Mouse (Mus musculus) right cerebral cortex, postnatal 14 days (tissue): ENCODE measurements around the gene Blcap.

Experiments used
- DNase-seq: peaks from one replicate; pipeline ENCODE4 v3.0.0; 2022

Blcap gene

DNA sequence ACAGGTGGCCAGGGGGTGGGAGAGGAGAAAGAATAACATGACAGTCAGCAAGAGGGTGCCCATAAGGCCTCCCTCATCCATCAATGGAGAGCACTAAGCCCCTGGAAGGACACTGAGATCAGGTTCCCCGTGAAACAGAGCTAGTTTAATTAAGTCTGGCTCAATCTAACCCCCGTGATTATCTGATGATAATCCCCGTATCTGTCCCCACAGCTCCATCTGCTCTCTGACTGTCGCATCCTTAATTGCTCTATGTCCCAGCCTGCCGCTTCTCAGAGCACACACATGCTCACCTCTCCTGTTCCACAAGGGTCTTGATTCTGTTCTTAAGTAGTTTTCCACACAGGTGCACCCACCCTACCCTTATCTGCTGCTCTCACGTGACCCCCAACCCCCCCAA, 53.5 kb downstream of the Blcap start:
- no peak for DNase-seq

DNA sequence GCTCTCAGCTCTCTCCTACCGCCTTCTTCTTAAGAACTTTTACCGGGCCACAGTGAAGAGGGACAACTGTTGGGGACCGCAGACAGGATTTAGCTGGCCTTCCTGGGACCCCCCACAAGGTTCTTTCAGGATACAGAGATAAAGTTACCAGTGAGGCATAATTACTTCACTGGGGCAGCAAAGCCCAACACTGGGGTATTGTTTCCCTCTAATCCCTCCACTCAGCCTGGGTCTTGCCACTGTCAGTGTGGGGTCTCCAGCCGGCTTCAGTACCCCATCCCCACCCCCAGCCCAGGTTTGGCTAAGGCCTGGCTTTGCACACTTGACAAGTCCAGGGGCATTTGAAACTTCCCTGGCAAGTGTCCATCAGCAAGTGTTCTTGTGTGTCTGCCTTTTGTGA, 56.7 kb downstream of the Blcap start:
- DNase-seq, result no peak

DNA sequence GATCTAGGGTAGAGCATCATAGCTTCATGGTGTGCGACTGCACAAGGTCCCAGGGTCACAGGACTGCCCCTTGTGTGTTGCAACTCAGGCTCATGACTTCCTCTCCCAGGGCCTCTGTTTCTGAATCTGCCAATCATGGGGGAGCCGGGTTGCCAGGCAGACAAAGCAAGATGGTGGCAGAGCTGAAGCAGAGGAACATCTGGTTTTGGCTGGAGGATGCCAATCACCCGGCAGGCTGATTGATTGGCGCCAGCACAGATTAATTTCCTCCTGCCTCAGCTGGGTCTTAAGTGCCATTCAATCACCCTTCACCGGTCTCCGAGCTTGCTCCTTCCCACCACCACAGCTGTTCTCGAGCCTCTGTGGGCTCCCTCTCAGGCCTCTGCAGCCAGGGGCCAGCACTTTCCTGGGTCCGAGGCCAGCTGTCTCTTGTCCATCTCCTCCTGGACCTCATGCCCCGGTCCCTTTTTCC, 57.3 kb downstream of the Blcap start:
- DNase-seq, result no peak

DNA sequence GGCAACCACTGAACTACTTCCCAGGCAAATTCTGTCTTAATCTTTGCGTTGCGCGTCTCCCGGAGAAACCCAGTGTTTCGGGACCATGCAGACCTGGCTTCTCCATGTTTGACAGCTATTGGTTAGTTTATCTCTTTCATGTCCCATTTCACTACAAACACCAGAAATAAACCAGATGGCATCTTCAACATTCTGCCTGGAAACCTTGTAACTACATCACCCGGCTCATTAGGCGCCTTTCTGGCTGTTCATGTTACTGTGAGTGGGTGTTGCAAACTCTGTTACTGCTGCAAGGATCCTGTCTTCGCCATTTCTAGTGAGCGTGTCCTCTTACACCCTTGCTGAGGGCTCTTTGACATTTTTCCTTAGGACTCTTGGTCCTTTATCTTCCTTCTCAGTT, 58.2 kb downstream of the Blcap start:
- DNase-seq, result no peak

DNA sequence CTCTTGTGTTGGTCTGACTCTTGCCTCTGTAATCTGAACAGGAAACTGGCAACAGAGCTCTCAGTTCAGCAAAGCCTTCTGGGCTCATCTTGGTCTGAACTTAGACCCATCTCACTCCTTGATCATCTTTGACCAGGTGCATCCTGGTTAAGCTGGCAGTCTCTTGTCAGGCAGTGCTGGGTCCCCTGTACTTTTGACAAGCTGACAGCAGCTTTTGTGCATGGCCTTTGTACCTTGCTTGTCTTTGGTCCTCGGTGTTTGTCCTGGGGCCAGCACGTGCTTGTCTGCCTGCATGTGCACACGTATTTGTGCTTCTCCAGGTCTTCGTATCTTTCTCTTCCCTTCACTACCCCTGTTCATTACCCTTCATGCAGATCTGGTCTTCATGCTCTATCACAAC, 61.0 kb downstream of the Blcap start:
- no peak for DNase-seq

DNA sequence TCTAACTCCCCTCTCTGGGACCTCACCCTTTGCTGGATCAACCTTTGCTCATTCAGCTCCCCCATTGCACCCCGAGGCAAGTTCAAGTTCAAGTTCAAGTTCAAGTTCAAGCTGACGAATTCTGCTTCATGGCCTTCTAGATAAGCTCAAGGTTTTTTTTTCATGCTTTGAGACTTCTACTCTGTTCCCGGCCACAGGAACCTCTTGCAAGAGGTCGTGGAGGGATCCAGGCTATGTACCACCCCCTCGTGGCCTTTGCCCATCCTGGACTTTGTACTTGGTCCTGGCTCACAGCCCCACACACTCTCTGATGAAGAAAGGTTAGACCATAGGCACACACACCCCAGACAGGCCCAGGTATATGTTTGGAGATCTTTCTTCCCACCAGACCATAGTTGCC, 61.9 kb downstream of the Blcap start:
- DNase-seq, result no peak

DNA sequence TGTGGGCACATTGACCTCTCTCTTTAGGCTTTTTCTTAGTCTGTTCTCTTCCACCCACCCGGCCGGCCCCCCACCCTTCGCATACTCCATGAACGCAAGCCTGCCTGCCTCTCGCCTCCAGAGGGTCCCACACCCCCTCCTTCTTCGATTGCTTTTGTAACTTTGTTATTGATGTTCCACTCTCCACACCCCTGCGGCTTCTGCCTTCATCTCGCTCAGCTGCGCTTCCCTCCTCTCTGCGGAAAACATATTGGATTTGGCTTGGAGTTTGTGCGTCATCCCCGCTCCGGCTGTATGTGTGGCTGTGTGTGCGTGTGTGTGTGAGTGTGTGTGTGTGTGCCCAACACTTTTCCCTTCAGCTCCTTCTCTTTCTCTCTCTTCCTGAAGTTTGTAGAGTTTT, 64.3 kb downstream of the Blcap start:
- peak; percentile 77 for DNase-seq
